Mouse (Mus musculus) small intestine, adult 2 months (tissue): ENCODE results near the gene Plxdc2.

Experiments used
- CTCF ChIP-seq: fragments of 200-500 bp; IDR thresholded peaks from 2 replicates; pipeline ENCODE4 v1.5.1; 2012; ENCODE audit warnings: low read depth, mild to moderate bottlenecking, control low read depth, inconsistent platforms, low read length, moderate library complexity, mixed read lengths; ENCODE audit not compliant: insufficient replicate concordance, insufficient read length; ENCODE audit errors: extremely low read depth
- POLR2A ChIP-seq: fragments of 200-500 bp; IDR thresholded peaks from 2 replicates; pipeline ENCODE4 v1.6.1; 2012; ENCODE audit warnings: low read depth, mild to moderate bottlenecking, control low read depth, inconsistent platforms, low read length, moderate library complexity

- no peak for TF ChIP-seq CTCF
- no peak for TF ChIP-seq POLR2A
These were observed 176.1 kb downstream of the Plxdc2 start for GRCm38 (mm10) chr2:16532244-16532643.
